ENCODE assay signal across 22 mouse cellular contexts in the genomic region with DNA sequence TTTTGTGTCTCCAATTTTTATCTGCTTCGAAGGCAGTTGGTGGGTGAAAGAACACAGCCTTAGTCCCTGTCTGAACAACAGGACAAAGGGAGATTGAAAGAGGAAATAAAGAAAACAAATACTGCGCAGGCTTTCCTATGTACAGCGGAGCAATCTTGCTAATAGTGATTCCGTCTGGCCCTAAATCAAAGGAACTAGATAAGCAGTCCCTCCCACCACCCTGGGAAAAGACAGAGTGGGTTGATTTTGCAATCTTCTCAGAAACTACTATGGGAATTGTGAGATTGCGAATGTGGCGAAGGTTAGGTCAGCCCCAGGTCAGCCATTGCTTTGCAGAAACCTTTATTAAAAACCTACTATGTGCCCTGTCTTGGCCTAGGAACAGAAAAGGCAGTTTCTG.
DNase-seq lines count a peak whose midpoint lies in the region; ATAC-seq and TF ChIP-seq lines count a peak whose summit lies in the region.
"Had no signal": no experiment of that assay in that cellular context is flagged by ENCODE, and none has a peak within 500 bp of the region (broad histone marks: within the 10 kb centered on the region; RNA-seq: fewer than 3 reads in every experiment).

No protein-coding gene starts in this region.

- 55% methylated on average over 6 of the region's 6 CpGs for WGBS in heart, embryonic 10.5 days
- 64% methylated on average over 6 of the region's 6 CpGs for WGBS in kidney, postnatal 0 days
- 62% methylated on average over 6 of the region's 6 CpGs for WGBS in kidney, embryonic 16.5 days

- H3K27ac ChIP-seq in heart, embryonic 10.5 days: no peak overlapping the region
- H3K27ac ChIP-seq in kidney, postnatal 0 days: no peak overlapping the region
- H3K27ac ChIP-seq in kidney, embryonic 16.5 days (ENCODE audit: low read length): no peak overlapping the region
- peak overlapping the region; percentile 76; the same call in 1 of the 2 replicates for H3K27ac ChIP-seq in brown adipose tissue, adult 24 weeks (replicated peaks; ENCODE audit: low read depth, low read length)
- H3K27ac ChIP-seq: embryonic facial prominence, embryonic 10.5 days; hindbrain, embryonic 13.5 days; layer of hippocampus, adult 2 months; limb, embryonic 10.5 days; midbrain, embryonic 12.5 days; neural tube, embryonic 15.5 days had no signal

- no peak overlapping the region for H3K9ac ChIP-seq in kidney, postnatal 0 days (ENCODE audit: low read depth, low read length)
- H3K9ac ChIP-seq in kidney, embryonic 16.5 days (replicated peaks; ENCODE audit: low read length): no peak overlapping the region
- H3K9ac ChIP-seq: hindbrain, embryonic 13.5 days; midbrain, embryonic 12.5 days; neural tube, embryonic 15.5 days had no signal

- DNase-seq in heart, adult 18-20 months: peak; percentile 54 to 57
- DNase-seq in heart, embryonic 10.5 days (ENCODE audit: low spot score): no peak
- peak; percentile 25 for DNase-seq in kidney, postnatal 0 days (ENCODE audit: low spot score)
- peak; percentile 2 for DNase-seq in lung, postnatal 14 days
- no peak for DNase-seq in retina, postnatal 1 day
- DNase-seq: adrenal gland, postnatal 25 days; cerebellum, adult 11 months; cerebellum, postnatal 10 days; kidney, adult 8-10 months; kidney, postnatal 25 days; liver; thymus, adult 18-20 months; thymus, postnatal 36 days had no signal

- no peaks in the 10 kb centered on the region for H3K27me3 ChIP-seq in heart, embryonic 10.5 days (ENCODE audit: insufficient read depth, poor library complexity, severe bottlenecking)
- H3K27me3 ChIP-seq in kidney, postnatal 0 days (ENCODE audit: insufficient read depth, low read length): no peaks in the 10 kb centered on the region
- no peaks in the 10 kb centered on the region for H3K27me3 ChIP-seq in kidney, embryonic 16.5 days (ENCODE audit: insufficient read depth, low read length)
- H3K27me3 ChIP-seq: hindbrain, embryonic 13.5 days; midbrain, embryonic 12.5 days; neural tube, embryonic 15.5 days had no signal

- H3K36me3 ChIP-seq in heart, embryonic 10.5 days: no peaks in the 10 kb centered on the region
- H3K36me3 ChIP-seq in kidney, postnatal 0 days (ENCODE audit: insufficient read depth, low read length): no peaks in the 10 kb centered on the region
- H3K36me3 ChIP-seq in kidney, embryonic 16.5 days (ENCODE audit: insufficient read depth, low read length): no peaks in the 10 kb centered on the region
- H3K36me3 ChIP-seq: embryonic facial prominence, embryonic 10.5 days; hindbrain, embryonic 13.5 days; limb, embryonic 10.5 days; midbrain, embryonic 12.5 days; neural tube, embryonic 15.5 days had no signal

- no peaks in the 10 kb centered on the region for H3K9me3 ChIP-seq in heart, embryonic 10.5 days
- H3K9me3 ChIP-seq in kidney, postnatal 0 days (replicated peaks; ENCODE audit: low read length): no peaks in the 10 kb centered on the region
- H3K9me3 ChIP-seq in kidney, embryonic 16.5 days (ENCODE audit: low read length): no peaks in the 10 kb centered on the region
- H3K9me3 ChIP-seq: embryonic facial prominence, embryonic 10.5 days; hindbrain, embryonic 13.5 days; limb, embryonic 10.5 days; midbrain, embryonic 12.5 days; neural tube, embryonic 15.5 days had no signal

- H3K4me3 ChIP-seq in heart, embryonic 10.5 days: no peak overlapping the region
- H3K4me3 ChIP-seq in kidney, postnatal 0 days (replicated peaks; ENCODE audit: low read depth, low read length): no peak overlapping the region
- H3K4me3 ChIP-seq in kidney, embryonic 16.5 days (ENCODE audit: low read length): no peak overlapping the region
- peak overlapping the region; percentile 13; the same call in 1 of the 2 replicates for H3K4me3 ChIP-seq in brown adipose tissue, adult 24 weeks (ENCODE audit: insufficient read depth, low read depth, low read length)
- H3K4me3 ChIP-seq: embryonic facial prominence, embryonic 10.5 days; hindbrain, embryonic 13.5 days; layer of hippocampus, adult 2 months; limb, embryonic 10.5 days; midbrain, embryonic 12.5 days; neural tube, embryonic 15.5 days had no signal

- H3K4me2 ChIP-seq in kidney, postnatal 0 days (ENCODE audit: low read length): no peak overlapping the region
- H3K4me2 ChIP-seq in kidney, embryonic 16.5 days (replicated peaks; ENCODE audit: low read depth, low read length): no peak overlapping the region
- H3K4me2 ChIP-seq: hindbrain, embryonic 13.5 days; midbrain, embryonic 12.5 days; neural tube, embryonic 15.5 days had no signal

- ATAC-seq in kidney, postnatal 0 days (replicated peaks; ENCODE audit: low FRiP score, low read depth): no peak
- ATAC-seq in kidney, embryonic 16.5 days (ENCODE audit: low FRiP score, low TSS enrichment): no peak
- ATAC-seq: forebrain, embryonic 16.5 days had no signal

- no peak for TF ChIP-seq CTCF in kidney, postnatal 0 days (IDR thresholded peaks at IDR 0.05; ENCODE audit: low read depth)

- peaks cover 3% of the 10 kb centered on the region; the same call in 1 of the 2 replicates for H3K4me1 ChIP-seq in heart, embryonic 10.5 days
- no peaks in the 10 kb centered on the region for H3K4me1 ChIP-seq in kidney, postnatal 0 days (replicated peaks; ENCODE audit: insufficient read depth, low read length)
- H3K4me1 ChIP-seq in kidney, embryonic 16.5 days (ENCODE audit: insufficient read depth, low read length): no peaks in the 10 kb centered on the region
- H3K4me1 ChIP-seq in brown adipose tissue, adult 24 weeks (ENCODE audit: control insufficient read depth, insufficient read depth, insufficient read length, low read length): no peaks in the 10 kb centered on the region; the same call in 1 of the 2 replicates
- H3K4me1 ChIP-seq: hindbrain, embryonic 13.5 days; midbrain, embryonic 12.5 days; neural tube, embryonic 15.5 days had no signal

Comparison
In these comparisons a context has a peak if more than half of its experiments do, and no peak if none do; other contexts are left out.
1. DNase-seq: peak in heart, adult 18-20 months (2 of 2), kidney, postnatal 0 days (single experiment) and lung, postnatal 14 days (single experiment); none in heart, embryonic 10.5 days (single experiment) and retina, postnatal 1 day (single experiment).